Mouse (Mus musculus) heart, embryonic 15.5 days (tissue): ENCODE data around the gene Mrgprb5. TPM values are rescaled to one million over a fixed set of nuclear protein-coding genes. Genes with fewer than 3 reads are reported as not detected.
A peak's percentile ranks its signal among the peaks of the same experiment; 100 is the strongest.
"Not testable (repeated sequence)": the region's sequence is repeated elsewhere in the genome, so short reads cannot be mapped to it uniquely, and the experiment has no call there.

Experiments used
- ATAC-seq: fragments of 200-750 bp; cut with Nextera tagmentation; replicated peaks from 2 replicates; pipeline ENCODE4 v1.8.0; 2017; ENCODE audit warnings: low read depth, moderate TSS enrichment; ENCODE audit not compliant: insufficient number of reproducible peaks, insufficient read depth, low FRiP score
- H3K27ac ChIP-seq: fragments of 300-500 bp; sonication (generic); 2 replicates; pipeline ENCODE4 v1.5.1; 2015; ENCODE audit warnings: mild to moderate bottlenecking, inconsistent platforms
- H3K27me3 ChIP-seq: fragments of 300-500 bp; sonication (generic); 2 replicates; pipeline ENCODE4 v1.6.1; 2015; ENCODE audit warnings: inconsistent platforms
- H3K36me3 ChIP-seq: fragments of 300-500 bp; sonication (generic); 2 replicates; pipeline ENCODE4 v1.6.1; 2015; ENCODE audit warnings: mild to moderate bottlenecking, inconsistent platforms
- H3K4me1 ChIP-seq: fragments of 300-500 bp; sonication (generic); replicated peaks from 2 replicates; pipeline ENCODE4 v1.6.1; 2015; ENCODE audit warnings: inconsistent platforms
- H3K4me2 ChIP-seq: fragments of 300-500 bp; sonication (generic); 2 replicates; pipeline ENCODE4 v1.6.1; 2015; ENCODE audit warnings: inconsistent platforms, mild to moderate bottlenecking, moderate library complexity
- H3K4me3 ChIP-seq: fragments of 300-500 bp; sonication (generic); 2 replicates; pipeline ENCODE4 v1.5.1; 2015; ENCODE audit warnings: mild to moderate bottlenecking, inconsistent platforms
- H3K9ac ChIP-seq: fragments of 300-500 bp; sonication (generic); 2 replicates; pipeline ENCODE4 v1.6.1; 2015; ENCODE audit warnings: mild to moderate bottlenecking, inconsistent platforms
- H3K9me3 ChIP-seq: fragments of 300-500 bp; sonication (generic); replicated peaks from 2 replicates; pipeline ENCODE4 v1.6.1; 2016; ENCODE audit warnings: inconsistent platforms
- WGBS: fragments of 180-500 bp; shearing (Covaris S2); methylation state at CpG from one replicate; pipeline ENCODE4 v1.1.7; 2015; ENCODE audit warnings: mixed read lengths; 5-methylcytosine and 5-hydroxymethylcytosine counted together
- polyA plus RNA-seq: library from polyadenylated mRNA; unstranded; fragments of >200 nt; fragmentation: Nextera tagmentation; extraction: Ambion mirVana; gene quantifications from 2 replicates; pipeline ENCODE4 v1.2.1, GENCODE M21; 2015

The Mrgprb5 gene
- polyA plus RNA-seq, result not detected in 2 replicates

- WGBS, result 56% methylated on average over 2 of the region's 2 CpGs
These were observed at the start of gene Mrgprb5 for GRCm38 (mm10) chr7:48168919-48169318. Mrgprb5 (minus strand) TSS chr7:48169019.

GRCm38 (mm10) chr7:48199188-48199587 is 30.4 kb upstream of the Mrgprb5 start, which contains the start of gene Mrgprb4:
Mrgprb4 (minus strand) TSS chr7:48199288.
- Histone ChIP-seq H3K4me1 (no peaks in the 10 kb centered on the region), H3K27ac (no peak within 1 kb of the TSS), H3K36me3 (no peaks in the 10 kb centered on the region), H3K4me2 (no peak within 1 kb of the TSS), H3K27me3 (no peaks in the 10 kb centered on the region), H3K9me3 (no peaks in the 10 kb centered on the region), H3K9ac (no peak within 1 kb of the TSS), H3K4me3 (no peak within 1 kb of the TSS)
- WGBS, result 81% methylated on average over 3 of the region's 3 CpGs
- no peak for ATAC-seq

More at GRCm38 (mm10) chr7:48168919-48169318, at the start of gene Mrgprb5:
- Histone ChIP-seq H3K4me1 (no peaks in the 10 kb centered on the region), H3K4me2 (no peak within 1 kb of the TSS), H3K27me3 (no peaks in the 10 kb centered on the region), H3K9me3 (no peaks in the 10 kb centered on the region), H3K27ac (no peak within 1 kb of the TSS), H3K36me3 (no peaks in the 10 kb centered on the region), H3K4me3 (no peak within 1 kb of the TSS), H3K9ac (no peak within 1 kb of the TSS)
- no peak for ATAC-seq

- Histone ChIP-seq H3K9me3 (no peaks in the 10 kb centered on the region), H3K4me2 (no peak overlapping the region), H3K4me1 (no peaks in the 10 kb centered on the region), H3K27me3 (no peaks in the 10 kb centered on the region), H3K27ac (no peak overlapping the region), H3K36me3 (no peaks in the 10 kb centered on the region), H3K4me3 (no peak overlapping the region), H3K9ac (no peak overlapping the region)
- no peak for ATAC-seq
- WGBS, result 75% methylated on average over 2 of the region's 2 CpGs
These were observed 1.3 kb downstream of the Mrgprb5 start for GRCm38 (mm10) chr7:48167471-48167870.

- Histone ChIP-seq H3K4me2 (peak overlapping the region; percentile 96), H3K4me3 (peak overlapping the region; percentile 72), H3K36me3 (no peaks in the 10 kb centered on the region), H3K9ac (peak overlapping the region; percentile 67), H3K9me3 (no peaks in the 10 kb centered on the region), H3K27ac (peak overlapping the region; percentile 75), H3K27me3 (no peaks in the 10 kb centered on the region), H3K4me1 (peaks cover 5% of the 10 kb centered on the region)
- peak; percentile 64 for ATAC-seq
- WGBS, result 2% methylated on average over 17 of the region's 17 CpGs
These were observed 30.5 kb downstream of the Mrgprb5 start for GRCm38 (mm10) chr7:48138248-48138702.

- Histone ChIP-seq H3K4me3 (peak overlapping the region; percentile 72), H3K4me2 (peak overlapping the region; percentile 96), H3K9me3 (no peaks in the 10 kb centered on the region), H3K27ac (peak overlapping the region; percentile 75), H3K27me3 (no peaks in the 10 kb centered on the region), H3K4me1 (peaks cover 5% of the 10 kb centered on the region), H3K9ac (peak overlapping the region; percentile 67), H3K36me3 (no peaks in the 10 kb centered on the region)
- WGBS, result 2% methylated on average over 52 of the region's 52 CpGs
- peak; percentile 86 for ATAC-seq
These were observed 31.4 kb downstream of the Mrgprb5 start for GRCm38 (mm10) chr7:48137216-48138077.

- H3K9ac ChIP-seq, result no peak overlapping the region
- WGBS, result 58% methylated on average over 4 of the region's 4 CpGs
- ATAC-seq, result no peak
- H3K4me2 ChIP-seq, result no peak overlapping the region
- no peaks in the 10 kb centered on the region for H3K36me3 ChIP-seq
- no peak overlapping the region for H3K4me3 ChIP-seq
- H3K27ac ChIP-seq, result no peak overlapping the region
- H3K27me3 ChIP-seq, result no peaks in the 10 kb centered on the region
- H3K4me1 ChIP-seq, result peaks cover 5% of the 10 kb centered on the region
- no peaks in the 10 kb centered on the region for H3K9me3 ChIP-seq
These were observed 36.1 kb downstream of the Mrgprb5 start for GRCm38 (mm10) chr7:48132674-48133073.

- Histone ChIP-seq H3K4me2 (peak overlapping the region; percentile 63), H3K27ac (peak overlapping the region; percentile 89), H3K4me3 (peak overlapping the region; percentile 58)
- not testable (repeated sequence) for H3K4me1 ChIP-seq, ATAC-seq, H3K9me3 ChIP-seq, H3K9ac ChIP-seq, H3K36me3 ChIP-seq, H3K27me3 ChIP-seq
- 0% methylated on average over 5 of the region's 7 CpGs for WGBS
These were observed 36.6 kb downstream of the Mrgprb5 start for GRCm38 (mm10) chr7:48132247-48132646.

GRCm38 (mm10) chr7:48131820-48132219 is 37.0 kb downstream of the Mrgprb5 start:
- 1% methylated on average over 11 of the region's 14 CpGs for WGBS
- H3K36me3 ChIP-seq, H3K27me3 ChIP-seq, H3K9me3 ChIP-seq, ATAC-seq, H3K4me1 ChIP-seq: not testable (repeated sequence)
- peak overlapping the region; percentile 53 for H3K9ac ChIP-seq
- H3K27ac ChIP-seq, result peak overlapping the region; percentile 89
- H3K4me3 ChIP-seq, result peak overlapping the region; percentile 58
- peak overlapping the region; percentile 63 for H3K4me2 ChIP-seq

- WGBS, result 73% methylated on average over 5 of the region's 5 CpGs
- no peak overlapping the region for H3K9ac ChIP-seq
- no peaks in the 10 kb centered on the region for H3K36me3 ChIP-seq
- H3K4me1 ChIP-seq, result no peaks in the 10 kb centered on the region
- no peak overlapping the region for H3K27ac ChIP-seq
- no peak overlapping the region for H3K4me3 ChIP-seq
- H3K9me3 ChIP-seq, result no peaks in the 10 kb centered on the region
- H3K4me2 ChIP-seq, result no peak overlapping the region
- no peaks in the 10 kb centered on the region for H3K27me3 ChIP-seq
- ATAC-seq, result no peak
These were observed 45.0 kb downstream of the Mrgprb5 start for GRCm38 (mm10) chr7:48123806-48124205.

Other genes starting within 250 kb of the Mrgprb5 start
- gene Mrgpra4, start 186.9 kb downstream of the Mrgprb5 start, polyA plus RNA-seq, result not detected in 2 replicates
- gene Mrgprx1, start 141.4 kb downstream of the Mrgprb5 start, polyA plus RNA-seq, result not detected in 2 replicates
- gene Mrgprb4, start 30.3 kb upstream of the Mrgprb5 start, polyA plus RNA-seq, result not detected in 2 replicates
- not detected in 2 replicates for gene Mrgprb8, start 219.5 kb upstream of the Mrgprb5 start, polyA plus RNA-seq